Mouse (Mus musculus): Measurements from ENCODE around the gene Cdc37l1.

DNA sequence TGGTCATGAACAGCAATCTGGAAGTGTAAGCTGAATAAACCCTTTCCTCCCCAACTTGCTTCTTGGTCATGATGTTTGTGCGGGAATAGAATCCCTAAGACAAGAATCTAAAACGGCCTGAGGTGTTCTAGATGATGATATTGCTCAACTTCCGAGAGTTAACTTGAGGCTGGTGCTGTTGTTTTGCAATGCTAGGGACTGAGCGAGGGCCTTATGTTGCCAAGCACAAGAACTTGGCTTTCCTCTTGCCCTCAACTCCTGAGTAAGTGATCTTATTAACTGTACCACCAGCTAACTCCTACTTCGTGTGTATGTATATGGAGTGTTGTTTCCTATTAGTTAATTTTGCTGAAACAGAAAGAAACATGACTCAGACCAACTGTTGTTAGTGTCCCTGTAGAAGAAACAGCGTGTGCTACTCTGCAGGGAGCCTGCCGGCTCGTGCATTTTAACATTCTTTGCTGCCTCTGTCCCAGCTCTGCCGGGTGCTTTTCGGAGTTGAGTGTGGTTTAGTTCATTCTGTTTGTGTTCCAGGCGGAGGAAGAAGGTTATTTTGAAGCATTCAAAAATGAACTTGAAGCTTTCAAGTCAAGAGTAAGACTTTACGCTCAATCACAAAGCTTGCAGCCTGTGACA is 21.3 kb downstream of the Cdc37l1 start:
- no peak for TF ChIP-seq CTCF (IDR thresholded peaks at IDR 0.05; ENCODE audit: borderline replicate concordance, control insufficient read depth, extremely low read depth, insufficient read depth, low read length, poor library complexity)
- no peak for TF ChIP-seq POLR2A (IDR thresholded peaks at IDR 0.05; ENCODE audit: control insufficient read depth, extremely low read depth, insufficient read depth, low read length, poor library complexity)

Data from thymus, adult 2 months (tissue).